Mouse (Mus musculus) ovary, postnatal 10 days (tissue): ENCODE results near the gene Lax1.

ENCODE experiments used
- DNase-seq: peaks from one replicate; pipeline ENCODE4 v3.0.0; 2022; ENCODE audit warnings: low spot score

Gene Lax1

DNA sequence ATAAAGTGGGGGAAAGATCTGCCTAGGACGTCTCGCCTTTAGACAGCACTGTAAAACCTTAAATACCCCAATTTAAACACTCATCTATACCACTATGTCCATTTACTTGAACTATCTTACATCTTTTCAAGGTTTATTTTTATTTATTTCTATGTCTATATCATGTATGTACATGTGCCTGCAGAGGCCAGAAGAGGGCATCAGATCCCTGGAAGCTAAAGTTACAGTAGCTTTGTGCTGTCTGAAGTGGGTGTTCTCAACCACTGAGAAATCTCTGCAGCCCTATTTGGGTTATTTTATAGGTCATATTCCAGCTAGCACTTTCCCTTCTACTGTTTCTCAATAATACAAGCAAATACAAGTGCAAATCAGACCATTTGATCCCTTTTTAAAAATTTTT lies 57.7 kb downstream of the Lax1 start:
- no peak for DNase-seq
